Mouse (Mus musculus) intestine, embryonic 16.5 days (tissue): ENCODE measurements at regions not wholly inside any gene's neighbourhood (a gene's known extent, or its start where the extent isn't known, plus 50 kb on each side); places are given as distances from the start of the nearest gene placed in this dataset.

ENCODE experiments used
- ATAC-seq: fragments of 200-750 bp; cut with Nextera tagmentation; 2 replicates; pipeline ENCODE4 v1.8.0; 2017; ENCODE audit warnings: moderate TSS enrichment, moderate library complexity
- H3K27ac ChIP-seq: fragments of 300-500 bp; sonication (generic); 2 replicates; pipeline ENCODE4 v1.5.1; 2014; ENCODE audit warnings: mild to moderate bottlenecking, low read length
- H3K27me3 ChIP-seq: fragments of 300-500 bp; sonication (generic); replicated peaks from 2 replicates; pipeline ENCODE4 v1.6.1; 2014; ENCODE audit warnings: low read length, control low read depth, mixed read lengths; ENCODE audit not compliant: control insufficient read depth, insufficient read depth
- H3K36me3 ChIP-seq: fragments of 300-500 bp; sonication (generic); 2 replicates; pipeline ENCODE4 v1.6.1; 2014; ENCODE audit warnings: low read length, control low read depth; ENCODE audit not compliant: control insufficient read depth, insufficient read depth
- H3K4me1 ChIP-seq: fragments of 300-500 bp; sonication (generic); 2 replicates; pipeline ENCODE4 v1.6.1; 2014; ENCODE audit warnings: low read length, control low read depth, mixed read lengths; ENCODE audit not compliant: control insufficient read depth, insufficient read depth
- H3K4me2 ChIP-seq: fragments of 300-500 bp; sonication (generic); 2 replicates; pipeline ENCODE4 v1.6.1; 2014; ENCODE audit warnings: low read depth, low read length, control low read depth
- H3K4me3 ChIP-seq: fragments of 300-500 bp; sonication (generic); 2 replicates; pipeline ENCODE4 v1.5.1; 2014; ENCODE audit warnings: mild to moderate bottlenecking, low read length
- H3K9ac ChIP-seq: fragments of 300-500 bp; sonication (generic); 2 replicates; pipeline ENCODE4 v1.6.1; 2014; ENCODE audit warnings: low read depth, low read length
- H3K9me3 ChIP-seq: fragments of 300-500 bp; sonication (generic); 2 replicates; pipeline ENCODE4 v1.6.1; 2016; ENCODE audit warnings: low read length, control low read depth; ENCODE audit not compliant: control insufficient read depth
- WGBS: fragments of 180-500 bp; shearing (Covaris S2); extraction: QIAGEN DNeasy Blood & Tissue Kit; methylation state at CpG from one replicate; pipeline ENCODE4 v1.1.7; 2014; 5-methylcytosine and 5-hydroxymethylcytosine counted together

DNA sequence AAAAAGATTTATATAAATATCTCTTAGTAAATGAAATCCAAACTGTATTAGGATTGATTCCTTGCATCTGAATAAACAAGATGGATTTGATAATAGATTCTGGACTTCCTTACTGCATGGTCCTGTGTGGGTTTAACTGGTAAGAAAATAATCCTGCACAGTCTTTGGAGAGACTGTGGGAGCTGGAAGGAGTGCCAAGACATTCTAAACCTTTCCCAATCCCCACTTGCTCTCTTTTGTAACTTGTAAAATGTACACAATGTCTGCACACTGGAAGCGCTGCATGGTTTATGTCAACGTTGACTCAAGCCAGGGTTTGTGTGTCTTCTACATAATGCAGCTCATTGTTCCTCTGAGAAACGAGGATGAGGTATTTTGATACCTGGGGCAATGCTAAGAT is 62.3 kb upstream of the Rarb start:
- no peaks in the 10 kb centered on the region for H3K4me1 ChIP-seq
- 35% methylated on average over 3 of the region's 3 CpGs for WGBS
- H3K9ac ChIP-seq = no peak overlapping the region
- ATAC-seq = no peak
- no peak overlapping the region for H3K4me2 ChIP-seq
- H3K27ac ChIP-seq = no peak overlapping the region
- H3K36me3 ChIP-seq = no peaks in the 10 kb centered on the region
- H3K9me3 ChIP-seq = no peaks in the 10 kb centered on the region
- no peaks in the 10 kb centered on the region for H3K27me3 ChIP-seq
- H3K4me3 ChIP-seq = no peak overlapping the region

- no peak overlapping the region for H3K9ac ChIP-seq
- H3K4me1 ChIP-seq = no peaks in the 10 kb centered on the region
- 94% methylated on average over 2 of the region's 2 CpGs for whole genome bisulfite sequencing
- H3K27ac ChIP-seq = no peak overlapping the region
- no peak overlapping the region for H3K4me2 ChIP-seq
- no peaks in the 10 kb centered on the region for H3K27me3 ChIP-seq
- ATAC-seq = no peak
- H3K9me3 ChIP-seq = no peaks in the 10 kb centered on the region
- no peak overlapping the region for H3K4me3 ChIP-seq
- H3K36me3 ChIP-seq = no peaks in the 10 kb centered on the region
Measured at GRCm38 (mm10) chr14:16869221-16869620, 50.3 kb upstream of the Rarb start.
